Mouse (Mus musculus): ENCODE results near the gene Lrfn3. TPM values are rescaled to one million over a fixed set of nuclear protein-coding genes. Genes with fewer than 3 reads are reported as not detected.

Gene Lrfn3
- polyA plus RNA-seq, 1 experiment from 2014 or later, result 12.2 TPM

- no peak overlapping the region for H3K27ac ChIP-seq (ENCODE audit: low read depth, low read length)
- H3K4me2 ChIP-seq (ENCODE audit: low read depth, low read length), result no peak overlapping the region
- peaks cover 4% of the 10 kb centered on the region; the same call in 1 of the 2 replicates for H3K36me3 ChIP-seq (ENCODE audit: control insufficient read depth, insufficient read depth, low read length)
- WGBS, result 55% methylated on average over 27 of the region's 27 CpGs
- no peaks in the 10 kb centered on the region for H3K9me3 ChIP-seq (ENCODE audit: control insufficient read depth, low read length)
- no peak for ATAC-seq (ENCODE audit: low read depth)
- H3K9ac ChIP-seq (replicated peaks; ENCODE audit: low read depth, low read length), result no peak overlapping the region
- no peaks in the 10 kb centered on the region for H3K27me3 ChIP-seq (ENCODE audit: control insufficient read depth, insufficient read depth, low read length)
- peaks cover 12% of the 10 kb centered on the region for H3K4me1 ChIP-seq (ENCODE audit: control insufficient read depth, insufficient read depth, low read length)
- H3K4me3 ChIP-seq (ENCODE audit: low read depth, low read length), result no peak overlapping the region
Observed at GRCm38 (mm10) chr7:30313666-30314320, 48.8 kb downstream of the Lrfn3 start.

- H3K4me2 ChIP-seq (ENCODE audit: low read depth, low read length), result no peak overlapping the region
- H3K9me3 ChIP-seq (ENCODE audit: control insufficient read depth, low read length), result no peaks in the 10 kb centered on the region
- H3K27ac ChIP-seq (ENCODE audit: low read depth, low read length), result no peak overlapping the region
- 90% methylated on average over 12 of the region's 12 CpGs for WGBS
- H3K4me1 ChIP-seq (ENCODE audit: control insufficient read depth, insufficient read depth, low read length), result peaks cover 12% of the 10 kb centered on the region
- peaks cover 20% of the 10 kb centered on the region for H3K36me3 ChIP-seq (ENCODE audit: control insufficient read depth, insufficient read depth, low read length)
- no peaks in the 10 kb centered on the region for H3K27me3 ChIP-seq (ENCODE audit: control insufficient read depth, insufficient read depth, low read length)
- no peak overlapping the region for H3K4me3 ChIP-seq (ENCODE audit: low read depth, low read length)
- ATAC-seq (ENCODE audit: low read depth), result no peak
- no peak overlapping the region for H3K9ac ChIP-seq (replicated peaks; ENCODE audit: low read depth, low read length)
Observed at GRCm38 (mm10) chr7:30310136-30310535, 52.4 kb downstream of the Lrfn3 start.

GRCm38 (mm10) chr7:30309395-30310129 is 53.0 kb downstream of the Lrfn3 start:
- Histone ChIP-seq H3K27ac (ENCODE audit: low read depth, low read length) (no peak overlapping the region), H3K27me3 (ENCODE audit: control insufficient read depth, insufficient read depth, low read length) (no peaks in the 10 kb centered on the region), H3K4me2 (ENCODE audit: low read depth, low read length) (peak overlapping the region; percentile 91), H3K36me3 (ENCODE audit: control insufficient read depth, insufficient read depth, low read length) (peaks cover 22% of the 10 kb centered on the region), H3K9ac (replicated peaks; ENCODE audit: low read depth, low read length) (peak overlapping the region; percentile 53), H3K4me1 (ENCODE audit: control insufficient read depth, insufficient read depth, low read length) (peaks cover 12% of the 10 kb centered on the region), H3K9me3 (ENCODE audit: control insufficient read depth, low read length) (no peaks in the 10 kb centered on the region), H3K4me3 (ENCODE audit: low read depth, low read length) (peak overlapping the region; percentile 48)
- WGBS, result 65% methylated on average over 15 of the region's 15 CpGs
- no peak for ATAC-seq (ENCODE audit: low read depth)

GRCm38 (mm10) chr7:30308076-30309005 is 54.2 kb downstream of the Lrfn3 start, which contains the start of gene Alkbh6:
TSS of gene Alkbh6 (plus strand) at chr7:30308717.
- H3K4me3 ChIP-seq (ENCODE audit: low read depth, low read length), result peak within 1 kb of the TSS; percentile 48
- peak within 1 kb of the TSS; percentile 53 for H3K9ac ChIP-seq (replicated peaks; ENCODE audit: low read depth, low read length)
- H3K4me2 ChIP-seq (ENCODE audit: low read depth, low read length), result peak within 1 kb of the TSS; percentile 91
- no peaks in the 10 kb centered on the region for H3K27me3 ChIP-seq (ENCODE audit: control insufficient read depth, insufficient read depth, low read length)
- WGBS, result 3% methylated on average over 27 of the region's 27 CpGs
- no peaks in the 10 kb centered on the region for H3K9me3 ChIP-seq (ENCODE audit: control insufficient read depth, low read length)
- peak; percentile 100 for ATAC-seq (ENCODE audit: low read depth)
- H3K27ac ChIP-seq (ENCODE audit: low read depth, low read length), result peak within 1 kb of the TSS; percentile 40
- H3K4me1 ChIP-seq (ENCODE audit: control insufficient read depth, insufficient read depth, low read length), result peaks cover 12% of the 10 kb centered on the region
- H3K36me3 ChIP-seq (ENCODE audit: control insufficient read depth, insufficient read depth, low read length), result peaks cover 28% of the 10 kb centered on the region

- 91% methylated on average over 16 of the region's 16 CpGs for WGBS
Observed at GRCm38 (mm10) chr7:30306083-30306779, 56.3 kb downstream of the Lrfn3 start.

More at GRCm38 (mm10) chr7:30306083-30306779, 56.3 kb downstream of the Lrfn3 start:
- no peak overlapping the region for H3K4me3 ChIP-seq (ENCODE audit: low read depth, low read length)
- no peak overlapping the region for H3K27ac ChIP-seq (ENCODE audit: low read depth, low read length)
- no peak overlapping the region for H3K4me2 ChIP-seq (ENCODE audit: low read depth, low read length)
- H3K27me3 ChIP-seq (ENCODE audit: control insufficient read depth, insufficient read depth, low read length), result no peaks in the 10 kb centered on the region
- no peak for ATAC-seq (ENCODE audit: low read depth)
- peaks cover 40% of the 10 kb centered on the region for H3K36me3 ChIP-seq (ENCODE audit: control insufficient read depth, insufficient read depth, low read length)
- no peaks in the 10 kb centered on the region for H3K9me3 ChIP-seq (ENCODE audit: control insufficient read depth, low read length)
- H3K9ac ChIP-seq (replicated peaks; ENCODE audit: low read depth, low read length), result no peak overlapping the region
- H3K4me1 ChIP-seq (ENCODE audit: control insufficient read depth, insufficient read depth, low read length), result peaks cover 12% of the 10 kb centered on the region

Other genes with a start within 250 kb of the Lrfn3 start
- gene Zfp382, start 240.8 kb downstream of the Lrfn3 start, polyA plus RNA-seq (2014; fragmentation: Nextera tagmentation; extraction: Ambion mirVana), result 13.5 and 14.4 TPM in 2 replicates
- 9.9 and 17.6 TPM in 2 replicates for gene Zfp146, start 193.0 kb downstream of the Lrfn3 start, polyA plus RNA-seq (2014; fragmentation: Nextera tagmentation; extraction: Ambion mirVana)
- 4.7 and 5.9 TPM in 2 replicates for gene Cox7a1, start 178.6 kb downstream of the Lrfn3 start, polyA plus RNA-seq (2014; fragmentation: Nextera tagmentation; extraction: Ambion mirVana)
- 61.7 and 63.1 TPM in 2 replicates for gene Capns1, start 164.0 kb downstream of the Lrfn3 start, polyA plus RNA-seq (2014; fragmentation: Nextera tagmentation; extraction: Ambion mirVana)
- 176 and 217 TPM in 2 replicates for gene Polr2i, start 130.8 kb downstream of the Lrfn3 start, polyA plus RNA-seq (2014; fragmentation: Nextera tagmentation; extraction: Ambion mirVana)
- gene Tbcb, start 130.5 kb downstream of the Lrfn3 start, polyA plus RNA-seq (2014; fragmentation: Nextera tagmentation; extraction: Ambion mirVana), result 402 and 413 TPM in 2 replicates
- gene Ovol3, start 127.0 kb downstream of the Lrfn3 start, polyA plus RNA-seq (2014; fragmentation: Nextera tagmentation; extraction: Ambion mirVana), result not detected in 2 replicates
- 0.99 and 1.0 TPM in 2 replicates for gene Thap8, start 82.7 kb downstream of the Lrfn3 start, polyA plus RNA-seq (2014; fragmentation: Nextera tagmentation; extraction: Ambion mirVana)
- gene Wdr62, start 82.4 kb downstream of the Lrfn3 start, polyA plus RNA-seq (2014; fragmentation: Nextera tagmentation; extraction: Ambion mirVana), result 3.1 and 3.7 TPM in 2 replicates
- 115 and 133 TPM in 2 replicates for gene Clip3, start 71.0 kb downstream of the Lrfn3 start, polyA plus RNA-seq (2014; fragmentation: Nextera tagmentation; extraction: Ambion mirVana)
- 134 and 137 TPM in 2 replicates for gene Alkbh6, start 54.1 kb downstream of the Lrfn3 start, polyA plus RNA-seq (2014; fragmentation: Nextera tagmentation; extraction: Ambion mirVana)
- gene Syne4, start 48.0 kb downstream of the Lrfn3 start, polyA plus RNA-seq (2014; fragmentation: Nextera tagmentation; extraction: Ambion mirVana), result 12.7 and 16.9 TPM in 2 replicates
- gene E130208F15Rik, start 41.0 kb downstream of the Lrfn3 start, polyA plus RNA-seq (2014; fragmentation: Nextera tagmentation; extraction: Ambion mirVana), result not detected in 2 replicates
- gene Sdhaf1, start 38.9 kb downstream of the Lrfn3 start, polyA plus RNA-seq (2014; fragmentation: Nextera tagmentation; extraction: Ambion mirVana), result 16.3 and 20.1 TPM in 2 replicates
- gene Tyrobp, start 51.0 kb upstream of the Lrfn3 start, polyA plus RNA-seq (2014; fragmentation: Nextera tagmentation; extraction: Ambion mirVana), result 23.3 and 39.9 TPM in 2 replicates
- gene Hcst, start 57.1 kb upstream of the Lrfn3 start, polyA plus RNA-seq (2014; fragmentation: Nextera tagmentation; extraction: Ambion mirVana), result 1.1 TPM in 1 of 2 replicates, not detected in the other
- gene Nfkbid, start 59.0 kb upstream of the Lrfn3 start, polyA plus RNA-seq (2014; fragmentation: Nextera tagmentation; extraction: Ambion mirVana), result 2.5 and 3.1 TPM in 2 replicates
- 641 and 675 TPM in 2 replicates for gene Aplp1, start 82.8 kb upstream of the Lrfn3 start, polyA plus RNA-seq (2014; fragmentation: Nextera tagmentation; extraction: Ambion mirVana)
- gene Kirrel2, start 94.9 kb upstream of the Lrfn3 start, polyA plus RNA-seq (2014; fragmentation: Nextera tagmentation; extraction: Ambion mirVana), result 0.27 and 0.89 TPM in 2 replicates
- 0.30 TPM in 1 of 2 replicates, not detected in the other for gene Nphs1, start 95.5 kb upstream of the Lrfn3 start, polyA plus RNA-seq (2014; fragmentation: Nextera tagmentation; extraction: Ambion mirVana)
- gene Prodh2, start 130.8 kb upstream of the Lrfn3 start, polyA plus RNA-seq (2014; fragmentation: Nextera tagmentation; extraction: Ambion mirVana), result not detected in 2 replicates
- 110 and 111 TPM in 2 replicates for gene Arhgap33, start 172.3 kb upstream of the Lrfn3 start, polyA plus RNA-seq (2014; fragmentation: Nextera tagmentation; extraction: Ambion mirVana)
- 7.0 and 8.4 TPM in 2 replicates for gene Hspb6, start 189.4 kb upstream of the Lrfn3 start, polyA plus RNA-seq (2014; fragmentation: Nextera tagmentation; extraction: Ambion mirVana)
- 9.3 and 11.1 TPM in 2 replicates for gene Proser3, start 189.5 kb upstream of the Lrfn3 start, polyA plus RNA-seq (2014; fragmentation: Nextera tagmentation; extraction: Ambion mirVana)
- gene Lin37, start 197.1 kb upstream of the Lrfn3 start, polyA plus RNA-seq (2014; fragmentation: Nextera tagmentation; extraction: Ambion mirVana), result 55.4 and 57.4 TPM in 2 replicates
- 99.4 and 99.6 TPM in 2 replicates for gene U2af1l4, start 200.5 kb upstream of the Lrfn3 start, polyA plus RNA-seq (2014; fragmentation: Nextera tagmentation; extraction: Ambion mirVana)
- gene Gm49396, start 200.6 kb upstream of the Lrfn3 start, polyA plus RNA-seq (2014; fragmentation: Nextera tagmentation; extraction: Ambion mirVana), result 8.1 and 9.4 TPM in 2 replicates
- gene Psenen, start 200.9 kb upstream of the Lrfn3 start, polyA plus RNA-seq (2014; fragmentation: Nextera tagmentation; extraction: Ambion mirVana), result 111 and 126 TPM in 2 replicates
- gene Igflr1, start 202.7 kb upstream of the Lrfn3 start, polyA plus RNA-seq (2014; fragmentation: Nextera tagmentation; extraction: Ambion mirVana), result 2.8 and 3.7 TPM in 2 replicates
- gene Kmt2b, start 226.0 kb upstream of the Lrfn3 start, polyA plus RNA-seq (2014; fragmentation: Nextera tagmentation; extraction: Ambion mirVana), result 13.6 and 14.6 TPM in 2 replicates
- 0.30 and 0.35 TPM in 2 replicates for gene Zbtb32, start 236.1 kb upstream of the Lrfn3 start, polyA plus RNA-seq (2014; fragmentation: Nextera tagmentation; extraction: Ambion mirVana)